Mouse (Mus musculus) left cerebral cortex, postnatal 25 days (tissue): ENCODE results near the gene Gdi1. TPM values are rescaled to one million over a fixed set of nuclear protein-coding genes. Genes with fewer than 3 reads are reported as not detected.
A peak's percentile ranks its signal among the peaks of the same experiment; 100 is the strongest.
"Not testable (repeated sequence)": the region's sequence is repeated elsewhere in the genome, so short reads cannot be mapped to it uniquely, and the experiment has no call there.

Experiments
- DNase-seq, 2 experiments: peaks; one replicate each; pipeline ENCODE4 v3.0.0; 2022; ENCODE audit warnings: low spot score in 2 of 2, mixed read lengths in 1 of 2
- intact Hi-C: fragments of 180-260 bp; cut with DNase I; formaldehyde crosslinking; loops from one replicate; pipeline ENCODE4 v1.15.1; 2025
- microRNA-seq, 2 experiments: library from miRNA; unstranded; fragments of <30 nt; microRNA quantifications; one replicate each; pipeline ENCODE4 v1.2.0; 2022
- total RNA-seq, 2 experiments: library from RNA; stranded (reverse); gene quantifications; 2 replicates each; pipeline ENCODE4 v1.2.3; 2021

Gene Gdi1
- total RNA-seq, 2 experiments from 2014 or later = 603 to 616 TPM

DNA sequence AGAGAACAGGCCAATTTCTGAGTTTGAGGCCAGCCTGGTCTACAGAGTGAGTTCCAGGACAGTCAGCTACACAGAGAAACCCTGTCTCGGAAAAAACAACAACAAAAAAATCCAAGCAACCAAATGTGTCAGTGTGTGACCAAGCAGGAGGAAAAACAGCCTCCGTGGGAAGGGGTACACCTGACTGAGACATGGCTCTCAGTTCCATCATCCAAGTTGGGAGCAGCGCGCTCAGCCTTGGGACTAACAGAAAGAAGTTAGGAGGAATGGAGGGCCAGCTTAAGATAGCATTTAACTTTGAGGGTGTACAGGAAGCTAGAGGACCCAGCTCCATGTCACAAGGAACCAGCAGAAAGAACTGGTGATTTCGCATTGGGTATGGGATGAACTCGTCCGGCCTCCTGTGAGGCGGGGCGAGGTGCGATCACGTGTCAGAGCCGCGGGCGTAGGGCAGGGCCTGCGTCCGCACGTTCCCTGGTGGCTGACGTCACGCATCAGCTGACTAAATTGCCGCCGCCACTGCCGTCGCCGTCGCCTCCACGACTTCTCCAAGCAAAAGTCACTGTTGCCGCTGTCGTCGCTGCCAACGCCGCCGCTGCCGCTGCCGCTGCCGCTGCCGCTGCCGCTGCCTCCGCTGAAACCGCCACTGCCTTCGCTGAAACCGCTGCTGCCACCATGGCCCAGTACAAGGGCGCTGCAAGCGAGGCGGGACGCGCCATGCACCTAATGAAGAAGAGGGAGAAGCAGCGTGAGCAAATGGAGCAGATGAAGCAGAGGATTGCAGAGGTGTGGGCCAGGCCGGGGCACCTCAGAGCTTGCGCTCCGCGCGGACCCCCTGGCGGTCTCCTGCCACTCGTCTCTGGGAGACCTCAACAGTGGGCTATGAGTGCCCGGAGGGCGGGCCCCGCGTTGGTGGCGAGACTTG, 8.0 kb downstream of the Gdi1 start, which contains the start of gene Fam50a:
Gene Fam50a, plus strand, starts transcription at position 494 of the 925 bp plus-strand sequence.
- peak; percentile 89 to 95 for DNase-seq
- intact Hi-C loops = no loop called here

DNA sequence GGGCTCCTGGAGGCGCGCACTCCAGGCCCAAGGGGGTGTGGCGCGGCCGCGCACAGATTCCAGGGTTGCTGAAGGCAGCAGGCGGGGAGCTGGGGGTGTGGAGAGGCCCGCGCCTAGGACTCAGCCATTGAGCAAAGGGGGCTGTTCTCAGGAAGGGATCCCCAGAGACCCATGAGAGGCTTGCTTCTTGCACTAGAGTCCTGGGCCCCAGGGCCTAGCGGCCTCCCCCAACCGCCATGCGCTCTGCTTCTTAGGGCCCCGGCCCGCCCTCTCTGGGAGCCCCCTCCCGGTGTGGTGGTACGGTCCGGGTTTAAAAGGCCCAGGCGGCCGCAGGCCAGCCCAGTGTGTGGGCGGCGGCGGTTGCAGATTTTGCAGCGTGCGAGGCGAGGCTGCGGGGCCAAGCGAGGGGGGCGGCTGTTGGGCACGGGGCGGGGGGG, 23.9 kb downstream of the Gdi1 start, which contains the start of gene Plxna3:
Gene Plxna3, plus strand, starts transcription at position 342 of the 437 bp plus-strand sequence.
- DNase-seq = peak; percentile 47 to 55
- intact Hi-C loops = no loop called here

DNA sequence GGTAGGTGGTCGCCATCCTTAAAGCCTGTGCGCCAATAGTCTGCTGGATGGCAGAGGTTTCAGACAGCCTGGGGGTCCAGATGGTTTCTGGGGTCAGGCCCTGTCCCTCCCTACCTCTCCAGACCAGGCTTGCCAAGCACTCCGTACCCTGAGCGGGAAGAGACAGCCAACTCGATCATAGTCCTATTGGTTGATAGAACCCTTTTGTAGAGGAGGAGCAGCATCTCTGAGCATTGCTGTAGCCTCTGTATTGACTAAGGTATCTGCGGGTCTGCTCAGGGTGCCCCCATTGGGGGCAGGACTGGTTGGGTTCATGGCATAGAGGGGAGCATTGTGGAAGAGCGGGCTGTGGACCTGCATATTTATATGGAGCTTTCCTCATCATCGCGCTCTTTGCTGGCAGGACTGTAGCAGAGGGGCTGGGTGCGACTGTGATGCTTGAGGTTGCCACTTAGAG, 24.4 kb downstream of the Gdi1 start:
- intact Hi-C loops = no loop called here
- no peak for DNase-seq

DNA sequence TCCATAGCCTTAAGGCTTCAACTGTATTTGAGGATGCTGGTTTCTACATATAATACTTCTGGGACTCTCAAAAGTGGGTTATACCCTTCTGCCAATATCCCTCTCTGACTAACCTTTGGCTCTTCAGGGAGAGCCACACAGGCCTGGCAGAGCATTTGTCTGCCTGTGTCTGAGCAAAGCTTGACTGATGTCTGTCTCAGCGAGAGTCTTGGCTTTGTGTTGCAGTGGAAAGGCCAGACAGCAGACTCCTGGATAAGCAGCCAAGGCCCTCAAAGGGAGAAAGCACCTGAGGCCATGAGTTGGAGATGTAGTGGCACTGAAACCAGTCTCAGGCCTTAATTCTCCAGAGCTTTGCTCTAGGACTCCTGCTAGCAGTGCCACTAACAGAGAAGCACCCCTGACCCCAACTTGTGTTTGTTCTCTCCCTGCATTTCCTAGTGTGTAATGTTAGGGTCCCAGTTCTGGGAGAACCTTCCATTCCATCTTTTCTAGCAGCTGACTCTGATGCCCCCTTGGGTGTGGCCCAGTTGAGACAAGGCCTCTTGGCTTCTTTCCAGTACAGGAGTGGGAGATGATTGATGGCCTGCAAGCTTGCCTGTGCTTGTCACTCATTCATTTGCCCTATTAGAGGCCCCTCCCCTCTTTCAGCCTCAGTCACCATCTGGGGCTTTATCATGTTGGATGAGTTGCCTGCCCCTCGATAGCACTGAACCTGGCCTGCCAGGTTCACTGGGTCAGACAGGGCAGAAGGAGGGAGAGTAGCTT, 25.6 kb downstream of the Gdi1 start:
- DNase-seq = no peak
- intact Hi-C loops = no loop called here

DNA sequence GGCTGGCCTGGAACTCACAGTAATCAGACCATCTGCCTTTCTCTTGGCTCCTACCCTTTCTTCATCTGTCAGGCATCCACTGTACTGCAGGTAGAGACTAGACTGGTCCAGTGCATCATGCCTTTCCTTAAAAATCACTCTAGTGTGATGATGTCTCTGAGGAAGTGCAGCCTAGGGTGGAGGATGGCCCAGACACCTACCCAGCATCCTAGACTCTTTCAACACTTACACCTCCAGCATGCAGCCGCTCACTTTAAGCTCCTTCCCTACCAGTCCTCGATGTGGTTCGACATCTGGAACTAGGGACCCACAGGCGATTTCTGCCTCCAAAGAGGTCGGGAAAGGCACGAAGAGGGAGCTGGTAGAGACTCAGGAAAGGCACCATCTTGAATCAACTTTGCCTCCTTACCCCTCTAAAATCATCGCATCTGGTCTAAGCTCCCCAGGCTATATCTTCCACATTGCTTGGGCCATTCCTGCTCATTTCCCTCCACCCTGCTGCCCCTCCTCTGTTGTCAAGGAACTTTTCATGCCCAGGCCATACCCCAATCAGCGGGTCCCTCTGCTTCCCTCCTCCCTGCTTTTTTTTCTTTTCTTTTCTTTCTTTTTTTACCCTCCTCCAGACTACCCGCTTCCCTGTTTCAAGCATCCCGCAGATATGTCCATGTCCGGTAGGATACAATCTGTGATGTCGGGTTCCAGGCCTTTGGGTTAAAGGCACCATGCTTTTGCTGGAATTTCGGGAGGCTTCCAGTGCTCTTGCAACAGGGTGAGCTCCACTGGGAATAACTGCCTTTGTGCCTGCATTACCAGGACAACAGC, 48.1 kb downstream of the Gdi1 start:
- intact Hi-C loops = loop anchor here (1.0 to 2.0 kb wide), 2 partner anchors 40 to 42 kb away; partner anchors contain the start of genes Fam3a and Ikbkg
- peak in 1 of 2 experiments; percentile 5 for DNase-seq

DNA sequence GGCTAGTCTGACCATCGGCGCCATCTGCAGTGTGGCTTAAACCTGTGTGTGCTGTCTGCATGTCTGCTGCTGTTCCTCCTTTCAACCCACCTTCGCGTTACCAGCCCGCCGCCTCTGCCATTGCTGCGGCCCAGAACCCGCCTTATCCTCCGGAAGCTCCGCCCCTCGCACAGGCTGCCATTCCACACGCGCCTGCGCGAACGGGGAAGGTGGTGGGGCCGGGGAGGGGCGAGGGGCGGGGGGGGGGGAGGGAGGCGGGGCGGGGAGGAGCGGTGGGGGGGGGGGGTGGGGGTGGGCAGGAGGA, 48.6 kb downstream of the Gdi1 start, which contains the start of gene Lage3:
Gene Lage3, minus strand, starts transcription at position 152 of the 304 bp plus-strand sequence.
- DNase-seq = peak; percentile 75 to 83
- intact Hi-C loops = loop anchor here (1.0 to 2.0 kb wide), 2 partner anchors 40 to 43 kb away; partner anchors contain the start of genes Fam3a and Ikbkg

DNA sequence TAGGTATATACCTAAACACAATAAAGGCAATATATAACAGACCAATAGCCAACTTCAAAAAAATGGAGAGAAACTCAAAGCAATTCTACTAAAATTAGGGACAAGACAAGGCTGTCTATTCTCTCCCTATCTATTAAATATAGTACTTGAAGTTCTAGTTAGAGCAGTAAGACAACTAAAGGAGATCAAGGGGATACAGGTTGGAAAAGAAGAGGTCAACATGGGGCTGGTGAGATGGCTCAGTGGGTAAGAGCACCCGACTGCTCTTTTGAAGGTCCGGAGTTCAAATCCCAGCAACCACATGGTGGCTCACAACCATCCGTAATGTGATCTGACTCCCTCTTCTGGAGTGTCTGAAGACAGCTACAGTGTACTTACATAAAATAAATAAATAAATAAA, 52.3 kb downstream of the Gdi1 start:
- DNase-seq, intact Hi-C loops: not testable (repeated sequence)

DNA sequence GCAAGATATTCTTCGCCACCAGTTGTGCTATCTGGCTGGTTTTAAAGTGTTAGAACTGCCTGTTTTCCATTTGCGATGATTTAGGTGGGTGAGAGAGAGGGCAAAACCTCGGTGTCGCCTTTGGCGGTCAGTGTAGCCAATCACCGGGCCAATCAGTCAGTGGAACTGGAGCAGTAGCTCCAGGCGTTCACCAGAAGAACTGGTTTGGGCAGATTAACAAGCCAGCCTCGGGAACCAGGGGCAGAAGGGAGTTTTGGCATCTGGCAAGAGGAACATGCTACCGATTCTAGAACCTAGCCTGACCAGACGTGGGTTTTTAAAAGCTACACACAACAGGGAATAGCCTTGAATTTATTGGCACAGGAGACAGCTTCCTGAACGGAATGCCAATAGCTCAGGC, 54.4 kb downstream of the Gdi1 start:
- intact Hi-C loops = no loop called here
- no peak for DNase-seq

Small RNA genes within 50 kb of the gene (microRNA-seq; reads per million reads assigned to microRNA genes)
- gene Mir7091 (0 reads per million in 2 experiments), gene Mir7092 (0 to 0.74 reads per million in 2 experiments)

Other genes with a start within 250 kb of the Gdi1 start
- under 1 TPM; 0.50 to 0.62 TPM for gene Opn1mw, start 177.5 kb upstream of the Gdi1 start, total RNA-seq
- 10 to 100 TPM; 80.2 to 84.3 TPM for gene Mecp2, start 169.6 kb upstream of the Gdi1 start, total RNA-seq
- not detected for gene Tex28, start 137.2 kb upstream of the Gdi1 start, total RNA-seq
- not detected for gene Tktl1, start 127.7 kb upstream of the Gdi1 start, total RNA-seq
- gene Flna, start 55.2 kb upstream of the Gdi1 start, total RNA-seq = 10 to 100 TPM; 65.4 to 68.3 TPM
- 10 to 100 TPM; 31.4 to 38.9 TPM for gene Emd, start 50.3 kb upstream of the Gdi1 start, total RNA-seq
- gene Rpl10, start 34.2 kb upstream of the Gdi1 start, total RNA-seq = 100 to 1,000 TPM; 137 to 162 TPM
- 10 to 100 TPM; 48.5 to 55.5 TPM for gene Taz, start 23.1 kb upstream of the Gdi1 start, total RNA-seq
- 1 to 10 TPM; 2.1 to 2.3 TPM for gene Dnase1l1, start 22.7 kb upstream of the Gdi1 start, total RNA-seq
- gene Atp6ap1, start 7.9 kb upstream of the Gdi1 start, total RNA-seq = 100 to 1,000 TPM; 360 to 380 TPM
- gene Fam50a, start 8.0 kb downstream of the Gdi1 start, total RNA-seq = 10 to 100 TPM; 26.0 to 27.0 TPM
- 10 to 100 TPM; 22.4 to 24.5 TPM for gene Plxna3, start 24.1 kb downstream of the Gdi1 start, total RNA-seq
- gene Lage3, start 48.6 kb downstream of the Gdi1 start, total RNA-seq = 10 to 100 TPM; 25.3 to 28.5 TPM
- gene Ubl4a, start 68.2 kb downstream of the Gdi1 start, total RNA-seq = 10 to 100 TPM; 73.7 to 80.0 TPM
- 1 to 10 TPM; 2.7 to 3.7 TPM for gene Slc10a3, start 68.4 kb downstream of the Gdi1 start, total RNA-seq
- 10 to 100 TPM; 17.4 to 19.3 TPM for gene Fam3a, start 88.3 kb downstream of the Gdi1 start, total RNA-seq
- gene Ikbkg, start 88.3 kb downstream of the Gdi1 start, total RNA-seq = 10 to 100 TPM; 50.0 to 51.5 TPM
- 10 to 100 TPM; 23.8 to 26.0 TPM for gene G6pdx, start 124.2 kb downstream of the Gdi1 start, total RNA-seq
- gene Gm6880, start 176.4 kb downstream of the Gdi1 start, total RNA-seq = not detected